Mouse (Mus musculus) forebrain, embryonic 16.5 days (tissue): ENCODE measurements around the gene BC061212. TPM values are rescaled to one million over a fixed set of nuclear protein-coding genes. Genes with fewer than 3 reads are reported as not detected.
"Not testable (repeated sequence)": the region's sequence is repeated elsewhere in the genome, so short reads cannot be mapped to it uniquely, and the experiment has no call there.

Experiments
- ATAC-seq: fragments of 200-750 bp; cut with Nextera tagmentation; 2 replicates; pipeline ENCODE4 v1.8.0; 2017; ENCODE audit warnings: mild to moderate bottlenecking, moderate library complexity
- H3K27ac ChIP-seq: fragments of 300-500 bp; sonication (generic); 2 replicates; pipeline ENCODE4 v1.5.1; 2014; ENCODE audit warnings: low read length, control low read depth
- H3K27me3 ChIP-seq: fragments of 300-500 bp; sonication (generic); replicated peaks from 2 replicates; pipeline ENCODE4 v1.6.1; 2014; ENCODE audit warnings: low read length; ENCODE audit not compliant: control insufficient read depth, insufficient read depth
- H3K36me3 ChIP-seq: fragments of 300-500 bp; sonication (generic); 2 replicates; pipeline ENCODE4 v1.6.1; 2014; ENCODE audit not compliant: control insufficient read depth, insufficient read depth
- H3K4me1 ChIP-seq: fragments of 300-500 bp; sonication (generic); replicated peaks from 2 replicates; pipeline ENCODE4 v1.6.1; 2014; ENCODE audit warnings: low read length; ENCODE audit not compliant: control insufficient read depth, insufficient read depth
- H3K4me2 ChIP-seq: fragments of 300-500 bp; sonication (generic); 2 replicates; pipeline ENCODE4 v1.6.1; 2014; ENCODE audit warnings: mild to moderate bottlenecking, low read length, control low read depth
- H3K4me3 ChIP-seq: fragments of 300-500 bp; sonication (generic); replicated peaks from 2 replicates; pipeline ENCODE4 v1.5.1; 2014; ENCODE audit warnings: mild to moderate bottlenecking, low read length, control low read depth
- H3K9ac ChIP-seq: fragments of 300-500 bp; sonication (generic); replicated peaks from 2 replicates; pipeline ENCODE4 v1.6.1; 2014; ENCODE audit warnings: low read depth, low read length, control low read depth
- H3K9me3 ChIP-seq: fragments of 300-500 bp; sonication (generic); 2 replicates; pipeline ENCODE4 v1.6.1; 2016; ENCODE audit warnings: low read length; ENCODE audit not compliant: control insufficient read depth
- WGBS: fragments of 180-500 bp; shearing (Covaris S2); extraction: QIAGEN DNeasy Blood & Tissue Kit; methylation state at CpG from one replicate; pipeline ENCODE4 v1.1.7; 2014; 5-methylcytosine and 5-hydroxymethylcytosine counted together
- polyA plus RNA-seq: library from polyadenylated mRNA; unstranded; fragments of >200 nt; fragmentation: Nextera tagmentation; extraction: Ambion mirVana; gene quantifications from 2 replicates; pipeline ENCODE4 v1.2.1, GENCODE M21; 2015

The BC061212 gene
- polyA plus RNA-seq = not detected in 2 replicates

DNA sequence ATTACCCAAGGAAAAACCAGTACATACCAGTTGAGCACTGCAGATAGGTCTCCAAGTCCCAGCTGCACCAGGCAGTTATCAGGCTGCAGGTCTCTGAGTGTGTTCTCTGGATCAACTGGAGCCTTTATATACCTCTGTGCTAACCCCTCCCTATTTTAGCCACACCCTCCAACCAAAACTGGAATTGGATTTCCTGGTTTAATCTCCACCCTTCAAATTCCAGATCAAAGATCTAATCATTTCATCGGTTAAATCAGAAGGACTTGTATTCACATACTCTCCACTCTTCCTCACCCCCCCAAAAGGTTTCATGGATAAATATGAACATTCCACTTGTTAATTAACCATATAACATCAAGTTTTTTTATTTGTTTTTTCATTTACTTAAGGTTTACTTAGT lies at the start of gene BC061212:
Gene BC061212 (minus strand): TSS at position 101 of the 400 bp plus-strand sequence.
- not testable (repeated sequence) for H3K9me3 ChIP-seq, H3K27me3 ChIP-seq, H3K9ac ChIP-seq, H3K36me3 ChIP-seq, H3K27ac ChIP-seq, H3K4me3 ChIP-seq, H3K4me1 ChIP-seq, H3K4me2 ChIP-seq, ATAC-seq
- WGBS = no CpG with 5 or more reads among the region's 1 CpGs

- H3K27me3 ChIP-seq = not testable (repeated sequence)
Measured at GRCm38 (mm10) chr5:94076085-94076484, 5.7 kb upstream of the BC061212 start, which contains the start of gene Gm6351. Gene Gm6351, plus strand, starts transcription at chr5:94076385.

More at GRCm38 (mm10) chr5:94076085-94076484, 5.7 kb upstream of the BC061212 start, which contains the start of gene Gm6351:
- H3K4me2 ChIP-seq, H3K9me3 ChIP-seq, H3K9ac ChIP-seq, ATAC-seq, H3K4me3 ChIP-seq, H3K4me1 ChIP-seq, H3K36me3 ChIP-seq, H3K27ac ChIP-seq: not testable (repeated sequence)
- no CpG with 5 or more reads among the region's 3 CpGs for WGBS

Other genes starting within 250 kb of the BC061212 start
- gene Gm7792, start 226.8 kb downstream of the BC061212 start, polyA plus RNA-seq = not detected in 2 replicates
- not detected in 2 replicates for gene Gm16429, start 141.5 kb downstream of the BC061212 start, polyA plus RNA-seq
- not detected in 2 replicates for gene Gm6351, start 5.8 kb upstream of the BC061212 start, polyA plus RNA-seq
- not detected in 2 replicates for gene Gm3106, start 147.5 kb upstream of the BC061212 start, polyA plus RNA-seq
- gene A430089I19Rik, start 236.3 kb upstream of the BC061212 start, polyA plus RNA-seq = not detected in 2 replicates
- not detected in 2 replicates for gene Gm6502, start 243.9 kb upstream of the BC061212 start, polyA plus RNA-seq